Mouse (Mus musculus) thymus, adult 2 months (tissue): ENCODE measurements around the gene Vegfa.

Source experiments
- CTCF ChIP-seq: fragments of 200-500 bp; IDR thresholded peaks from 2 replicates; pipeline ENCODE4 v1.5.1; 2012; ENCODE audit warnings: mild to moderate bottlenecking, control low read depth, low read length, moderate library complexity, borderline replicate concordance; ENCODE audit not compliant: control insufficient read depth, poor library complexity, insufficient read depth; ENCODE audit errors: extremely low read depth
- POLR2A ChIP-seq: fragments of 200-500 bp; IDR thresholded peaks from 2 replicates; pipeline ENCODE4 v1.6.1; 2012; ENCODE audit warnings: mild to moderate bottlenecking, low read length, control low read depth, moderate library complexity; ENCODE audit not compliant: control insufficient read depth, poor library complexity, insufficient read depth; ENCODE audit errors: extremely low read depth

DNA sequence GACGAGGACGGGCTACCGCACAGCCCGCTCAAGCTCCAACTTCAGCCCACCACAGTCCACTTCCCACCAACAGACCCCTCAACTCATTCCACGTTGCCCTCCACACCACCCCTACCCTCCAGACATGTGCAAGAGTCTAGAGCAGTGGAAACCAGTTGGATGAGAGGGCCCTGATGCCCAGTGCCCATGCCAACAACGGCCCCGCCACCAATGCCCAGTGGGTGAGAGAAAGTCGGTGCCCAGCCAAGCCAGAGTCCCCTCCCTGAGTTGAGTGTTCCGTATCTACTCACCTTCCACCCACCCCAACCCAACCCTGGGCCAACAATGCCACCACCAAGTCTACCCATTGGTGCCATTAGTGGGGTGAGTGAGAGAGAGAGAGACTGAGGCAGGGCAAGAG is 10.4 kb downstream of the Vegfa start:
- no peak for TF ChIP-seq POLR2A
- no peak for TF ChIP-seq CTCF
